Mouse (Mus musculus) stomach, embryonic 16.5 days (tissue): ENCODE results near the gene Pald1. TPM values are rescaled to one million over a fixed set of nuclear protein-coding genes. Genes with fewer than 3 reads are reported as not detected.
A peak's percentile ranks its signal among the peaks of the same experiment; 100 is the strongest.

ENCODE experiments used
- ATAC-seq: fragments of 200-750 bp; cut with Nextera tagmentation; 2 replicates; pipeline ENCODE4 v1.8.0; 2017; ENCODE audit warnings: moderate number of reproducible peaks, moderate TSS enrichment; ENCODE audit not compliant: insufficient read depth, low FRiP score
- H3K27ac ChIP-seq: fragments of 300-500 bp; sonication (generic); 2 replicates; pipeline ENCODE4 v1.5.1; 2014; ENCODE audit warnings: low read length
- H3K27me3 ChIP-seq: fragments of 300-500 bp; sonication (generic); 2 replicates; pipeline ENCODE4 v1.6.1; 2014; ENCODE audit warnings: low read length, control low read depth, mixed read lengths; ENCODE audit not compliant: control insufficient read depth, insufficient read depth
- H3K36me3 ChIP-seq: fragments of 300-500 bp; sonication (generic); 2 replicates; pipeline ENCODE4 v1.6.1; 2014; ENCODE audit warnings: low read length; ENCODE audit not compliant: control insufficient read depth, insufficient read depth
- H3K4me1 ChIP-seq: fragments of 300-500 bp; sonication (generic); 2 replicates; pipeline ENCODE4 v1.6.1; 2014; ENCODE audit warnings: low read length, control low read depth, mixed read lengths; ENCODE audit not compliant: control insufficient read depth, insufficient read depth
- H3K4me2 ChIP-seq: fragments of 300-500 bp; sonication (generic); 2 replicates; pipeline ENCODE4 v1.6.1; 2014; ENCODE audit warnings: low read depth, low read length, mixed read lengths
- H3K4me3 ChIP-seq: fragments of 300-500 bp; sonication (generic); replicated peaks from 2 replicates; pipeline ENCODE4 v1.5.1; 2014; ENCODE audit warnings: mild to moderate bottlenecking, low read length
- H3K9ac ChIP-seq: fragments of 300-500 bp; sonication (generic); 2 replicates; pipeline ENCODE4 v1.6.1; 2014; ENCODE audit warnings: low read length
- H3K9me3 ChIP-seq: fragments of 300-500 bp; sonication (generic); replicated peaks from 2 replicates; pipeline ENCODE4 v1.6.1; 2016; ENCODE audit warnings: low read length, control low read depth; ENCODE audit not compliant: control insufficient read depth
- WGBS: fragments of 180-500 bp; shearing (Covaris S2); extraction: QIAGEN DNeasy Blood & Tissue Kit; methylation state at CpG from one replicate; pipeline ENCODE4 v1.1.7; 2014; 5-methylcytosine and 5-hydroxymethylcytosine counted together
- polyA plus RNA-seq: library from polyadenylated mRNA; unstranded; fragments of >200 nt; fragmentation: Nextera tagmentation; extraction: Ambion mirVana; gene quantifications from 2 replicates; pipeline ENCODE4 v1.2.1, GENCODE M21; 2015

The Pald1 gene
- polyA plus RNA-seq, 1 experiment from 2014 or later = 17.0 TPM

GRCm38 (mm10) chr10:61284309-61284708 is 99.0 kb downstream of the Pald1 start:
- no peak for ATAC-seq

GRCm38 (mm10) chr10:61281115-61281514 is 102.2 kb downstream of the Pald1 start:
- Histone ChIP-seq H3K36me3 (no peaks in the 10 kb centered on the region), H3K27ac (no peak overlapping the region), H3K4me3 (no peak overlapping the region), H3K9ac (no peak overlapping the region), H3K4me2 (no peak overlapping the region), H3K27me3 (no peaks in the 10 kb centered on the region), H3K4me1 (peaks cover 16% of the 10 kb centered on the region), H3K9me3 (no peaks in the 10 kb centered on the region)
- ATAC-seq = no peak
- WGBS = 68% methylated on average over 5 of the region's 5 CpGs

More at GRCm38 (mm10) chr10:61284309-61284708, 99.0 kb downstream of the Pald1 start:
- no peak overlapping the region for H3K4me2 ChIP-seq
- peaks cover 19% of the 10 kb centered on the region for H3K4me1 ChIP-seq
- no peaks in the 10 kb centered on the region for H3K36me3 ChIP-seq
- no peaks in the 10 kb centered on the region for H3K27me3 ChIP-seq
- H3K9me3 ChIP-seq = no peaks in the 10 kb centered on the region
- H3K27ac ChIP-seq = no peak overlapping the region
- whole genome bisulfite sequencing = 82% methylated on average over 4 of the region's 4 CpGs
- H3K9ac ChIP-seq = no peak overlapping the region
- H3K4me3 ChIP-seq = no peak overlapping the region

- Histone ChIP-seq H3K27ac (0 out of 2 replicates have a peak overlapping the region, but pooled peaks have one; percentile 27), H3K4me2 (no peak overlapping the region), H3K27me3 (no peaks in the 10 kb centered on the region), H3K9me3 (no peaks in the 10 kb centered on the region), H3K36me3 (no peaks in the 10 kb centered on the region), H3K9ac (peak overlapping the region; percentile 44; the same call in 1 of the 2 replicates), H3K4me1 (peaks cover 5% of the 10 kb centered on the region; the same call in 1 of the 2 replicates), H3K4me3 (no peak overlapping the region)
- 50% methylated on average over 14 of the region's 14 CpGs for WGBS
- no peak for ATAC-seq
Measured at GRCm38 (mm10) chr10:61277918-61278674, 105.2 kb downstream of the Pald1 start.

GRCm38 (mm10) chr10:61277051-61277450 is 106.3 kb downstream of the Pald1 start:
- H3K4me2 ChIP-seq = no peak overlapping the region
- ATAC-seq = no peak
- peaks cover 11% of the 10 kb centered on the region; the same call in 1 of the 2 replicates for H3K4me1 ChIP-seq
- 93% methylated on average over 6 of the region's 6 CpGs for WGBS
- no peaks in the 10 kb centered on the region for H3K27me3 ChIP-seq
- H3K9me3 ChIP-seq = no peaks in the 10 kb centered on the region
- no peak overlapping the region for H3K27ac ChIP-seq
- no peaks in the 10 kb centered on the region for H3K36me3 ChIP-seq
- H3K4me3 ChIP-seq = no peak overlapping the region
- no peak overlapping the region for H3K9ac ChIP-seq

- Histone ChIP-seq H3K36me3 (no peaks in the 10 kb centered on the region), H3K27ac (no peak overlapping the region), H3K9ac (no peak overlapping the region), H3K9me3 (no peaks in the 10 kb centered on the region), H3K4me3 (no peak overlapping the region), H3K27me3 (no peaks in the 10 kb centered on the region), H3K4me2 (no peak overlapping the region), H3K4me1 (peaks cover 11% of the 10 kb centered on the region; the same call in 1 of the 2 replicates)
- ATAC-seq = peak; percentile 31; the same call in 1 of the 2 replicates
- WGBS = 3% methylated on average over 5 of the region's 5 CpGs
Measured at GRCm38 (mm10) chr10:61275669-61276110, 107.6 kb downstream of the Pald1 start.

- H3K27ac ChIP-seq = no peak overlapping the region
- no peak overlapping the region for H3K9ac ChIP-seq
- H3K36me3 ChIP-seq = no peaks in the 10 kb centered on the region
- H3K4me2 ChIP-seq = no peak overlapping the region
- no peak overlapping the region for H3K4me3 ChIP-seq
- H3K4me1 ChIP-seq = peaks cover 11% of the 10 kb centered on the region; the same call in 1 of the 2 replicates
- 46% methylated on average over 2 of the region's 2 CpGs for WGBS
- no peaks in the 10 kb centered on the region for H3K27me3 ChIP-seq
- no peak for ATAC-seq
- H3K9me3 ChIP-seq = no peaks in the 10 kb centered on the region
Measured at GRCm38 (mm10) chr10:61274532-61274931, 108.8 kb downstream of the Pald1 start.

- Histone ChIP-seq H3K4me2 (peak overlapping the region; percentile 88), H3K27ac (peak overlapping the region; percentile 44; the same call in 1 of the 2 replicates), H3K4me3 (peak overlapping the region; percentile 61; the same call in 1 of the 2 replicates), H3K36me3 (no peaks in the 10 kb centered on the region), H3K9ac (peak overlapping the region; percentile 80), H3K9me3 (no peaks in the 10 kb centered on the region), H3K4me1 (peaks cover 11% of the 10 kb centered on the region; the same call in 1 of the 2 replicates), H3K27me3 (no peaks in the 10 kb centered on the region)
- ATAC-seq = no peak
- WGBS = 61% methylated on average over 7 of the region's 7 CpGs
Measured at GRCm38 (mm10) chr10:61273844-61274215, 109.5 kb downstream of the Pald1 start.

GRCm38 (mm10) chr10:61273081-61273843 is 110.1 kb downstream of the Pald1 start, which contains the start of gene Adamts14:
Gene Adamts14 (minus strand): TSS chr10:61273438.
- peak within 1 kb of the TSS; percentile 61 for H3K4me3 ChIP-seq
- peak within 1 kb of the TSS; percentile 88 for H3K4me2 ChIP-seq
- peak; percentile 54; the same call in 1 of the 2 replicates for ATAC-seq
- 1% methylated on average over 74 of the region's 75 CpGs for WGBS
- H3K9ac ChIP-seq = peak within 1 kb of the TSS; percentile 80
- peaks cover 11% of the 10 kb centered on the region; the same call in 1 of the 2 replicates for H3K4me1 ChIP-seq
- H3K27me3 ChIP-seq = no peaks in the 10 kb centered on the region
- H3K27ac ChIP-seq = peak within 1 kb of the TSS; percentile 44; the same call in 1 of the 2 replicates
- no peaks in the 10 kb centered on the region for H3K36me3 ChIP-seq
- H3K9me3 ChIP-seq = no peaks in the 10 kb centered on the region
